Mouse (Mus musculus) heart, embryonic 11.5 days (tissue): Measurements from ENCODE around the gene Dlg2. TPM values are rescaled to one million over a fixed set of nuclear protein-coding genes. Genes with fewer than 3 reads are reported as not detected.

Experiments
- ATAC-seq: fragments of 200-750 bp; cut with Nextera tagmentation; replicated peaks from 2 replicates; pipeline ENCODE4 v1.8.0; 2017; ENCODE audit warnings: moderate library complexity; ENCODE audit not compliant: insufficient number of reproducible peaks, low FRiP score, low TSS enrichment
- H3K27ac ChIP-seq: fragments of 300-500 bp; sonication (generic); 2 replicates; pipeline ENCODE4 v1.5.1; 2014; ENCODE audit warnings: mild to moderate bottlenecking, low read depth, low read length
- H3K27me3 ChIP-seq: fragments of 300-500 bp; sonication (generic); 2 replicates; pipeline ENCODE4 v1.6.1; 2014; ENCODE audit warnings: mild to moderate bottlenecking, low read length, mixed read lengths; ENCODE audit not compliant: control insufficient read depth, insufficient read depth
- H3K36me3 ChIP-seq: fragments of 300-500 bp; sonication (generic); 2 replicates; pipeline ENCODE4 v1.6.1; 2014; ENCODE audit warnings: mild to moderate bottlenecking, low read length, moderate library complexity, mixed read lengths; ENCODE audit not compliant: control insufficient read depth, insufficient read depth
- H3K4me1 ChIP-seq: fragments of 300-500 bp; sonication (generic); 2 replicates; pipeline ENCODE4 v1.6.1; 2014; ENCODE audit warnings: low read length; ENCODE audit not compliant: control insufficient read depth, insufficient read depth
- H3K4me2 ChIP-seq: fragments of 300-500 bp; sonication (generic); 2 replicates; pipeline ENCODE4 v1.6.1; 2014; ENCODE audit warnings: mild to moderate bottlenecking, moderate library complexity
- H3K4me3 ChIP-seq: fragments of 300-500 bp; sonication (generic); 2 replicates; pipeline ENCODE4 v1.5.1; 2014; ENCODE audit warnings: low read depth, low read length
- H3K9ac ChIP-seq: fragments of 300-500 bp; sonication (generic); 2 replicates; pipeline ENCODE4 v1.6.1; 2014; ENCODE audit warnings: mild to moderate bottlenecking, low read depth, low read length, moderate library complexity
- H3K9me3 ChIP-seq: fragments of 300-500 bp; sonication (generic); replicated peaks from 2 replicates; pipeline ENCODE4 v1.6.1; 2016; ENCODE audit warnings: low read length; ENCODE audit not compliant: control insufficient read depth
- WGBS: fragments of 180-500 bp; shearing (Covaris S2); extraction: QIAGEN DNeasy Blood & Tissue Kit; methylation state at CpG from one replicate; pipeline ENCODE4 v1.1.7; 2014; ENCODE audit not compliant: insufficient replicate concordance; 5-methylcytosine and 5-hydroxymethylcytosine counted together
- polyA plus RNA-seq: library from polyadenylated mRNA; unstranded; fragments of >200 nt; fragmentation: Nextera tagmentation; extraction: Ambion mirVana; gene quantifications from 2 replicates; pipeline ENCODE4 v1.2.1, GENCODE M21; 2014

The Dlg2 gene
- polyA plus RNA-seq, 1 experiment from 2014 or later: 8.5 TPM

DNA sequence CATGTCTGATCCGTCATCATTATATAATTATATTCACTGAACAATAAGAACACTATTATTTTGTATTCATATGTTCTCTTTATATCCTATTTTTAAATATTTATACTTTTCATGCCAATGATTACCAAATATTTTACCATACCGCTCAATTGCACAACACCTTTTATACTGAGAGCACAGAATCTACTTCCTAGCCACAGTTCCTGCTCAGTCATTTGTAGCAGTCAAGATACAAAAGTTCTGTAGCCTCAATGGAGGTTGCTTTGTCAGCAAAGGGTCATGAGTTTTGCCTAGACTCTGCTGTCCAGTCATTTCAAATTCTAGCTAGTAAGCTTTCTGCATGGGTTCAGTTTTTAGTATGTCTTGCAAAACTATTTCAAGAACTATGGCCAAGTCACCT, 6.1 kb downstream of the Dlg2 start:
- Histone ChIP-seq H3K9me3 (no peaks in the 10 kb centered on the region), H3K27me3 (no peaks in the 10 kb centered on the region; the same call in 1 of the 2 replicates), H3K36me3 (no peaks in the 10 kb centered on the region), H3K4me1 (no peaks in the 10 kb centered on the region), H3K4me2 (no peak overlapping the region), H3K27ac (no peak overlapping the region), H3K4me3 (no peak overlapping the region), H3K9ac (no peak overlapping the region)
- no peak for ATAC-seq
- WGBS: 80% methylated on average over 2 of the region's 2 CpGs

DNA sequence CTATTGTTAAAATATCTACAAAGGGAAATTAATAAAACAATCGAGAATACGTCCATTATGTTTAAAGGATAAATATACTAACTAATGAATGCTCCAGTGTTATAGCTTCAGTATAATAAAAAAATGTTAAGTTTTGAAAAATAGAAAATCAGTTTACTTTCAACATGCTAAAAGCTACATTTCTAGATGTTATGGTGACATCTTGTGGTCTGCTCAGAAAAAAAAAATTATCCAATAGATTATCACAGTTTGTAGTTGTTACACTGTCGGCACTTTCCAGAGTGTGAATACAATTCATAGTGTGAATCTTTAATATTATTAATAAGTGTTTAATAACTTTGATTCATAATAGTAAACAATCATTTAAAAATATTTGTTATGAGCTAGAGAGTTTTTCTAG, 31.7 kb downstream of the Dlg2 start:
- no peak overlapping the region for H3K4me2 ChIP-seq
- H3K27me3 ChIP-seq: no peaks in the 10 kb centered on the region
- no peak for ATAC-seq
- H3K9me3 ChIP-seq: no peaks in the 10 kb centered on the region
- 74% methylated on average over 3 of the region's 3 CpGs for WGBS
- H3K27ac ChIP-seq: no peak overlapping the region
- H3K4me1 ChIP-seq: no peaks in the 10 kb centered on the region
- no peak overlapping the region for H3K9ac ChIP-seq
- no peak overlapping the region for H3K4me3 ChIP-seq
- no peaks in the 10 kb centered on the region for H3K36me3 ChIP-seq

- Histone ChIP-seq H3K9ac (no peak overlapping the region), H3K27me3 (no peaks in the 10 kb centered on the region), H3K4me1 (no peaks in the 10 kb centered on the region), H3K36me3 (no peaks in the 10 kb centered on the region), H3K4me3 (no peak overlapping the region), H3K4me2 (no peak overlapping the region), H3K27ac (no peak overlapping the region), H3K9me3 (no peaks in the 10 kb centered on the region)
- no peak for ATAC-seq
These were observed 35.8 kb downstream of the Dlg2 start for GRCm38 (mm10) chr7:90512293-90512692.

GRCm38 (mm10) chr7:90539481-90540402, 63.3 kb downstream of the Dlg2 start:
- 61% methylated on average over 9 of the region's 9 CpGs for WGBS
- H3K27me3 ChIP-seq: no peaks in the 10 kb centered on the region
- no peak overlapping the region for H3K4me3 ChIP-seq
- H3K9ac ChIP-seq: no peak overlapping the region
- ATAC-seq: no peak
- no peaks in the 10 kb centered on the region for H3K9me3 ChIP-seq
- H3K4me1 ChIP-seq: no peaks in the 10 kb centered on the region
- no peak overlapping the region for H3K27ac ChIP-seq
- no peaks in the 10 kb centered on the region for H3K36me3 ChIP-seq
- no peak overlapping the region for H3K4me2 ChIP-seq

DNA sequence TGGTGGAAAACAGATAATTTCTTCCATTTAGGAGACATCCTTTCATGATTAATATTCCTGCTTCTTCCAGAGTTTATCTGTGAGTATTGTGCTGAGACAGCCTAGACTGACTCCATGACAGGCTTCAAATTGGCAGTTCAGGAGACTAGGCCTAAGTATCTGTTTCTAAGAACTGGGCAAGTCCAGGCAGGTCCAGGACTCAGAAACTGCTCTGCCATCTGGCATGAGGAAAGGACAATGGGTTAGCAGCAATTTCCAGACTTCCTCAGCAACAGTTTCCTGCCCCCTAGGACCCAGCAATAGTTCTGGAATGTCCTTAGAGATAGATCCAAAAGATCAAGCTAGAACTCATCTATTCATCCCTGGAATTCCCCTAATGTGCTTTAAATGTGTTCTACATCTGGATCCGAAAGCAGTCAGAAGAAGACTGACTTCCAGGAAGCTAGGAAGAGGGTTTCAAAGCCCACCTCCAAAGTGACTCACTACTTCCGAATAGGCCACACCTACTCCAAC, 64.4 kb downstream of the Dlg2 start:
- H3K4me2 ChIP-seq: no peak overlapping the region
- ATAC-seq: no peak
- 72% methylated on average over 2 of the region's 2 CpGs for WGBS

GRCm38 (mm10) chr7:90553399-90553798, 76.9 kb downstream of the Dlg2 start:
- no peaks in the 10 kb centered on the region for H3K9me3 ChIP-seq
- 83% methylated on average over 6 of the region's 6 CpGs for WGBS
- no peak overlapping the region for H3K4me2 ChIP-seq
- ATAC-seq: no peak
- no peaks in the 10 kb centered on the region for H3K36me3 ChIP-seq
- H3K27ac ChIP-seq: no peak overlapping the region
- no peak overlapping the region for H3K4me3 ChIP-seq
- H3K9ac ChIP-seq: no peak overlapping the region
- no peaks in the 10 kb centered on the region for H3K4me1 ChIP-seq
- H3K27me3 ChIP-seq: no peaks in the 10 kb centered on the region

More for the DNA sequence above, 64.4 kb downstream of the Dlg2 start:
- H3K27me3 ChIP-seq: no peaks in the 10 kb centered on the region
- no peaks in the 10 kb centered on the region for H3K4me1 ChIP-seq
- no peak overlapping the region for H3K9ac ChIP-seq
- H3K9me3 ChIP-seq: no peaks in the 10 kb centered on the region
- no peak overlapping the region for H3K4me3 ChIP-seq
- H3K36me3 ChIP-seq: no peaks in the 10 kb centered on the region
- no peak overlapping the region for H3K27ac ChIP-seq

GRCm38 (mm10) chr7:90554421-90554820, 77.9 kb downstream of the Dlg2 start:
- Histone ChIP-seq H3K4me2 (no peak overlapping the region), H3K27ac (no peak overlapping the region), H3K36me3 (no peaks in the 10 kb centered on the region), H3K4me3 (no peak overlapping the region), H3K9me3 (no peaks in the 10 kb centered on the region), H3K9ac (no peak overlapping the region), H3K27me3 (no peaks in the 10 kb centered on the region), H3K4me1 (no peaks in the 10 kb centered on the region)
- ATAC-seq: no peak
- 77% methylated on average over 2 of the region's 2 CpGs for WGBS

DNA sequence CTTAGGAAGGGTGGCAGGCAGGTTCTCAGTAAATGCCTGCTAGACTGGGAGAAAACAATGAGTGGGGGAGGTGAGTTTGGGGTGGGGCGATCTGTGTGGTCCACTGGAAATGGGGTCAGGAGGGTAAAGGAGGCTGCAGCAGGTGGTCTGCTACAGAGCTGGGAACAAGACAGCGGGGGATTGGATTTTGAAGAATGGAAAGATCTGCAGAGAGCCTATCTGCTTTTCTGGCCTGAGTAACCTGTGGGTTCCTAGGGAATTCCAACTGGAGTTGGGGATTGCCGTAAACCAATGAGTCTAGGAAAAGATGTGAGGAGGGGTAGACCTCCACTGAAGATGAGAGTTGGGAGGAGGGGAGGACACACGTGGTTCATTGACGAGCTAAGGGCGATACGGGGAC, 92.7 kb downstream of the Dlg2 start:
- 43% methylated on average over 7 of the region's 7 CpGs for WGBS
- no peak for ATAC-seq
- no peak overlapping the region for H3K4me2 ChIP-seq

DNA sequence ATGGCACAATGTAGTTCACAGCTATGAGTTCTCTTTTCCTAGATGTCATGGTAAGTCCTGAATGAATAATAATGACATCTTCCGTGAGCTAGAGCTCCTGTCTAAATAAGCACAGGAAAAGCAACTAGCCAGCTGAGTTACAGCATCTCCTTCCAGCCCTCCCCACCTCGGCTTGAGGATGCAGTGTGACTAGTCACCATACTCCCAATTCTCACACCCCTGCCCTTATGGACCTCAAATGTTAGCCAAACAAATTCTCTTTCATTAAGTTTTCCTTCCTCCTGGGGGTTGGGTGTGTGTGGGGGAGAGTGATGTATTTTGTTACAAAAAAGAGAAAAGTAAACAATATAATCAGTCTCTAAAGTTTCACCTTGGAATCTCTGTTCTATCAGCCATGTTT, 111.3 kb downstream of the Dlg2 start:
- Histone ChIP-seq H3K27me3 (no peaks in the 10 kb centered on the region), H3K4me2 (no peak overlapping the region), H3K27ac (no peak overlapping the region), H3K9me3 (no peaks in the 10 kb centered on the region), H3K36me3 (no peaks in the 10 kb centered on the region), H3K4me1 (no peaks in the 10 kb centered on the region), H3K4me3 (no peak overlapping the region), H3K9ac (no peak overlapping the region)
- no peak for ATAC-seq
- 55% methylated on average over 2 of the region's 2 CpGs for WGBS

More for the DNA sequence above, 92.7 kb downstream of the Dlg2 start:
- Histone ChIP-seq H3K4me3 (no peak overlapping the region), H3K4me1 (no peaks in the 10 kb centered on the region), H3K27me3 (no peaks in the 10 kb centered on the region), H3K36me3 (no peaks in the 10 kb centered on the region), H3K9me3 (no peaks in the 10 kb centered on the region), H3K9ac (no peak overlapping the region), H3K27ac (no peak overlapping the region)
